Comparison of ENCODE assay signal across 9 mouse cellular contexts in the genomic region with DNA sequence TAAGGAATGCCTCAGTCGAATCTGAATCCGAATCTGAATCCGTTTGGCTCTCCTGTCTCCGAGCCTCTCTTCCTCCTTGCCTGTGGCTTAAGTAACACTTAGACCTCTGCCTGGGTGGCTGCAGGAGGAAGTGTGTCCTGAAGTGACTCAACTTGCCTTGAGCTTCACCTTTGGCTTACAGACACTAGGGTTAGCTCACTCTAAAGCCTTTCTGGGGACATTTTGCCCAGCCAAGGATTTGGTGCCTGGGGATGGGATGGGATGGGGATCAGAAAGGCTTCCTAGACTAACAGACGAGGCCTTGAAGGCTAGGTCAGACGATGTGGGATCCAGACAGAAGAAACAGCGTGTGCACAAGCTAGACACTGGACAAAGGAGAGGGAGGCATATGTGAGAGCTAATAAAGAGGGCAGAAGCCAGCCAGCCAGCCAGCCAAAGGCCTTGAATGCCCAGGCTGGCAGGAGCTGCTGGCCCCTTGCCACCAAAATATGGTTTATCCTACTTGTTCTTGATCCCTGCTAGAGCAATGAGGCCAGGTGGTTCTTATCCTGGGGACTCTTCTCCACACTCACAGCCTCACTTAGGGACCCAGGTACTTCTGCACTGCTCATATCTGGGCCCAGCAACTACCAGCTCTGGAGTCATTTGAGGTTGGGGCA. TPM values are rescaled to one million over a fixed set of nuclear protein-coding genes. Genes with fewer than 3 reads are reported as not detected.
DNase-seq lines count a peak whose midpoint lies in the region; ATAC-seq and TF ChIP-seq lines count a peak whose summit lies in the region.
"Had no signal": no experiment of that assay in that cellular context is flagged by ENCODE, and none has a peak within 500 bp of the region (broad histone marks: within the 10 kb centered on the region; RNA-seq: fewer than 3 reads in every experiment).

No protein-coding gene starts in this region.

- no peak for ATAC-seq in hindbrain, embryonic 16.5 days
- no peak for ATAC-seq in hindbrain, embryonic 14.5 days (ENCODE audit: low FRiP score)
- ATAC-seq in limb, embryonic 13.5 days (ENCODE audit: low FRiP score, low read depth), result no peak

- no peaks in the 10 kb centered on the region for H3K9me3 ChIP-seq in hindbrain, embryonic 16.5 days (ENCODE audit: control insufficient read depth, low read length)
- H3K9me3 ChIP-seq in hindbrain, embryonic 14.5 days (ENCODE audit: control insufficient read depth, low read length), result no peaks in the 10 kb centered on the region
- H3K9me3 ChIP-seq in limb, embryonic 13.5 days, result no peaks in the 10 kb centered on the region

- no peak for TF ChIP-seq CTCF in cerebellum, adult 2 months (IDR thresholded peaks at IDR 0.05; ENCODE audit: borderline replicate concordance, insufficient read depth, low read depth, low read length)

- H3K4me2 ChIP-seq in hindbrain, embryonic 16.5 days (ENCODE audit: low read length), result no peak overlapping the region
- no peak overlapping the region for H3K4me2 ChIP-seq in hindbrain, embryonic 14.5 days (replicated peaks)
- H3K4me2 ChIP-seq in limb, embryonic 13.5 days (replicated peaks), result no peak overlapping the region; the same call in 1 of the 2 replicates

- peaks cover 40% of the 10 kb centered on the region for H3K4me1 ChIP-seq in hindbrain, embryonic 16.5 days (ENCODE audit: control insufficient read depth, insufficient read depth, low read depth, low read length)
- peaks cover 36% of the 10 kb centered on the region for H3K4me1 ChIP-seq in hindbrain, embryonic 14.5 days (replicated peaks; ENCODE audit: control insufficient read depth, insufficient read depth, low read length)
- H3K4me1 ChIP-seq in cerebellum, adult 2 months (ENCODE audit: control insufficient read depth, insufficient read depth, low read length), result peaks cover 34% of the 10 kb centered on the region
- H3K4me1 ChIP-seq in limb, embryonic 13.5 days, result peaks cover 48% of the 10 kb centered on the region

- H3K36me3 ChIP-seq in hindbrain, embryonic 16.5 days (ENCODE audit: control insufficient read depth, insufficient read depth, low read length), result peaks cover 26% of the 10 kb centered on the region
- H3K36me3 ChIP-seq in hindbrain, embryonic 14.5 days (replicated peaks; ENCODE audit: control insufficient read depth, insufficient read depth), result peaks cover 36% of the 10 kb centered on the region
- H3K36me3 ChIP-seq in limb, embryonic 13.5 days, result peaks cover 31% of the 10 kb centered on the region

- WGBS in hindbrain, embryonic 16.5 days, result 38% methylated on average over 7 of the region's 7 CpGs
- WGBS in hindbrain, embryonic 14.5 days, result 54% methylated on average over 7 of the region's 7 CpGs
- 13% methylated on average over 7 of the region's 7 CpGs for WGBS in cerebellum, adult 2 months
- WGBS in limb, embryonic 13.5 days, result 41% methylated on average over 7 of the region's 7 CpGs

- no peak overlapping the region for H3K4me3 ChIP-seq in hindbrain, embryonic 16.5 days (ENCODE audit: low read length)
- H3K4me3 ChIP-seq in hindbrain, embryonic 14.5 days (replicated peaks; ENCODE audit: low read length), result no peak overlapping the region
- no peak overlapping the region for H3K4me3 ChIP-seq in cerebellum, adult 2 months (replicated peaks; ENCODE audit: insufficient read depth, low read depth, low read length)
- no peak overlapping the region for H3K4me3 ChIP-seq in limb, embryonic 13.5 days

- no peak; the same call in 1 of the 2 replicates for TF ChIP-seq POLR2A in cerebellum, adult 2 months (IDR thresholded peaks at IDR 0.05; ENCODE audit: borderline replicate concordance, insufficient read depth, low read length)

- no peak overlapping the region for H3K27ac ChIP-seq in hindbrain, embryonic 16.5 days (ENCODE audit: low read depth, low read length)
- no peak overlapping the region for H3K27ac ChIP-seq in hindbrain, embryonic 14.5 days
- H3K27ac ChIP-seq in cerebellum, adult 2 months (ENCODE audit: insufficient read depth, low read length), result peak overlapping the region; percentile 60
- H3K27ac ChIP-seq in limb, embryonic 13.5 days, result no peak overlapping the region

- H3K9ac ChIP-seq in hindbrain, embryonic 16.5 days (ENCODE audit: low read depth, low read length), result 0 out of 2 replicates have a peak overlapping the region, but pooled peaks have one; percentile 8
- no peak overlapping the region for H3K9ac ChIP-seq in hindbrain, embryonic 14.5 days
- peak overlapping the region; percentile 25; the same call in 1 of the 2 replicates for H3K9ac ChIP-seq in limb, embryonic 13.5 days

- H3K27me3 ChIP-seq in hindbrain, embryonic 16.5 days (replicated peaks; ENCODE audit: control insufficient read depth, insufficient read depth, low read length), result 0 out of 2 replicates have a peak, but pooled peaks cover 2% of the 10 kb centered on the region
- H3K27me3 ChIP-seq in hindbrain, embryonic 14.5 days (ENCODE audit: control insufficient read depth, insufficient read depth, low read length), result no peaks in the 10 kb centered on the region
- no peaks in the 10 kb centered on the region for H3K27me3 ChIP-seq in cerebellum, adult 2 months (ENCODE audit: control insufficient read depth, insufficient read depth, low read length)
- peaks cover 10% of the 10 kb centered on the region; the same call in 1 of the 2 replicates for H3K27me3 ChIP-seq in limb, embryonic 13.5 days

- DNase-seq in hindbrain, embryonic 14.5 days (ENCODE audit: low spot score), result no peak
- DNase-seq in adrenal gland, postnatal 25 days, result peak; percentile 75
- DNase-seq in cerebellum, adult 2 months, result peak; percentile 90 to 95
- DNase-seq in frontal cortex, postnatal 14 days (ENCODE audit: low spot score in 2 of 2), result no peak
- DNase-seq in spleen, adult 18-20 months, result no peak
- DNase-seq in right cerebral cortex, postnatal 4 days, result no peak
- DNase-seq: lung, postnatal 4 days had no signal

RNA-seq across cellular contexts. Expression of a gene that starts 9.0 kb away (rescaled TPM):
- 2.2 and 3.4 TPM in 2 replicates for polyA plus RNA-seq in hindbrain, embryonic 16.5 days (2015; fragmentation: Nextera tagmentation; extraction: Ambion mirVana)
- 1.6 and 4.5 TPM in 2 replicates for polyA plus RNA-seq in hindbrain, embryonic 14.5 days (2014; fragmentation: Nextera tagmentation; extraction: Ambion mirVana)
- 6.2 and 7.5 TPM in 2 replicates for total RNA-seq in adrenal gland, postnatal 25 days (2021)
- polyA plus RNA-seq in cerebellum, adult 2 months (2012; rRNA removed), result 9.0 and 12.8 TPM in 2 replicates
- 0.79 and 1.3 TPM in 2 replicates for polyA plus RNA-seq in limb, embryonic 13.5 days (2015; fragmentation: Nextera tagmentation; extraction: Ambion mirVana)

RNA-seq across cellular contexts. Expression of a gene that starts 18.7 kb away (rescaled TPM):
- 15.6 and 30.9 TPM in 2 replicates for polyA plus RNA-seq in hindbrain, embryonic 16.5 days (2015; fragmentation: Nextera tagmentation; extraction: Ambion mirVana)
- polyA plus RNA-seq in hindbrain, embryonic 14.5 days (2014; fragmentation: Nextera tagmentation; extraction: Ambion mirVana), result 55.7 and 56.0 TPM in 2 replicates
- total RNA-seq in adrenal gland, postnatal 25 days (2021), result 138 and 161 TPM in 2 replicates
- polyA plus RNA-seq in cerebellum, adult 2 months (2012; rRNA removed), result 65.1 and 68.9 TPM in 2 replicates
- polyA plus RNA-seq in limb, embryonic 13.5 days (2015; fragmentation: Nextera tagmentation; extraction: Ambion mirVana), result 17.1 and 20.5 TPM in 2 replicates

RNA-seq across cellular contexts. Expression of a gene that starts 18.8 kb away (rescaled TPM):
- 448 and 480 TPM in 2 replicates for polyA plus RNA-seq in hindbrain, embryonic 16.5 days (2015; fragmentation: Nextera tagmentation; extraction: Ambion mirVana)
- polyA plus RNA-seq in hindbrain, embryonic 14.5 days (2014; fragmentation: Nextera tagmentation; extraction: Ambion mirVana), result 365 and 385 TPM in 2 replicates
- total RNA-seq in adrenal gland, postnatal 25 days (2021), result 784 and 1,020 TPM in 2 replicates
- polyA plus RNA-seq in cerebellum, adult 2 months (2012; rRNA removed), result 377 and 381 TPM in 2 replicates
- polyA plus RNA-seq in limb, embryonic 13.5 days (2015; fragmentation: Nextera tagmentation; extraction: Ambion mirVana), result 214 TPM in 2 replicates

RNA-seq across cellular contexts. Expression of a gene that starts 55.1 kb away (rescaled TPM):
- 33.2 and 39.1 TPM in 2 replicates for polyA plus RNA-seq in hindbrain, embryonic 16.5 days (2015; fragmentation: Nextera tagmentation; extraction: Ambion mirVana)
- polyA plus RNA-seq in hindbrain, embryonic 14.5 days (2014; fragmentation: Nextera tagmentation; extraction: Ambion mirVana), result 34.4 and 37.7 TPM in 2 replicates
- 10.5 and 15.0 TPM in 2 replicates for total RNA-seq in adrenal gland, postnatal 25 days (2021)
- 22.5 and 24.2 TPM in 2 replicates for polyA plus RNA-seq in cerebellum, adult 2 months (2012; rRNA removed)
- 18.0 and 18.7 TPM in 2 replicates for polyA plus RNA-seq in limb, embryonic 13.5 days (2015; fragmentation: Nextera tagmentation; extraction: Ambion mirVana)

Comparison
In these comparisons a context has a peak if more than half of its experiments do, and no peak if none do; other contexts are left out.
1. DNase-seq: peak in adrenal gland, postnatal 25 days (single experiment) and cerebellum, adult 2 months (2 of 2); none in hindbrain, embryonic 14.5 days (single experiment), frontal cortex, postnatal 14 days (0 of 2), spleen, adult 18-20 months (0 of 2) and right cerebral cortex, postnatal 4 days (single experiment).